Mouse (Mus musculus): Measurements from ENCODE around the gene Mcm3ap. TPM values are rescaled to one million over a fixed set of nuclear protein-coding genes. Genes with fewer than 3 reads are reported as not detected.

Mcm3ap gene
- total RNA-seq (2023), result 10 to 100 TPM; 71.0 to 71.1 TPM

GRCm38 (mm10) chr10:76468203-76469162 is at the start of gene Mcm3ap, which contains the start of gene Ybey:
TSS of gene Mcm3ap (plus strand) at chr10:76468927.
TSS of gene Ybey (minus strand) at chr10:76469114.

GRCm38 (mm10) chr10:76440281-76440680 is 28.4 kb upstream of the Mcm3ap start, which contains the start of gene AC141477.1:
TSS of gene AC141477.1 (minus strand) at chr10:76440444.

DNA sequence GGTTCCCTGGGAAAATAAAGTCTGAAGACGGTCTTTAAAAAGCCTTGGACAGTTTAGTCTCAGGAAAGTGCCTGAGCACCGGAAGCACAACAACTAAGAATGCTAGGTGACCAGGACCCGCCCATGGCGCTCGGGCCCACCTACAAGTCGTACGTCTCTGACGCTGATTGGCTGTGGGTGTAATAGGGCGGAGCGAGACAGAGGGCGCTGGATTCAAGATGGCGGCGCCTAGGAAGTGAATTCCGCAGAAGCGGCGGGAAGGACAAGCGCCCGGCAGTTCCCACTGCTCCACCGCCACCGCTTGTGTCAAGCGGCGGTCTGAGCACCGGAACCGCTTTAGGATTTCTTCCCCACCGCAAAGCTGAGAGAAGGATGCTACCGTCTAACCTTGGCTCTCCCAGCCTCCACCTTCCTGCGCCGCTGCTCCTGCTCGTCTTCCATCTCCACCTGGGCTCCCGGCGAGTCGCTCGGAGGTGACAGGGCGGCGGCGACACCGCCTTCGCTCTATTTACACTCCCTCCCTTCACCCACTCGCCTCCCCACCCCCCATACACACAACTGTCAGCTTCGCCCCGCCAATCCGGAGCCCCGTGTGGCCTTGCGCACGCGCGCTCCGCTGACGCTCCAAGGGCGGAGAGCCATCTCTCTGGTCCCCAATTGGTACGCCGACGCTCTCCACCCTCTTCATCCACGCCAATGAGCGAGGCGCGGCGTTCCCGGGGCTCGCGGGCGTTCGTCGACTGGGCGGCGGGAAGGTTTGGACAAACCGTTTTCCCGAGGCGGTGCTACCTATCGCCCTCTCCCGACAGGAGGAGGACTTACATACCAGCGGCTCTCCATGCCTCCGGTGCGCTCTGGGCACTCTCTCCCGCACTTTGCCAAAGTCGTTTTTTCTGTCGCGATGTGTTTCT is 26.3 kb upstream of the Mcm3ap start, which contains the start of gene Pcnt:
TSS of gene Pcnt (minus strand) at position 609 of the 911 bp plus-strand sequence.

DNA sequence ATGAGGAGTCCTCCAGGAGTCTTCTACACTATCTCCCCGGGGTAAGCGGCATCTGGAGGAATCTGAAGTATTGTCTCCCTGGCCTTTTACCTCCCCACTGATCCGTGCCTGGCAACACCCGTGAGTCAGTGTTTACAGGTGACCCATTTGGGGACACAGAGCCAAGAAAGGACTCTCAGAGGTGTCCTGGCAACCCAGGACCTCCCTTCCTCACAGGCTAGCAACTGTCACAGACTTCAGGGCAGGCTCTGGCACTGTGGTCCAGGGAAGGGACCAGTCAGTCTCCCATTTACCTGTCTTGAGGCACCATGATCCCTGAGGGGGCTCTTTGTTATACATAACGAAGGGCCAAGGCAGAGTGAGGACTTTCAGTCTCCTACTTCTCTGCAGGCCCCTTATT is 19.9 kb upstream of the Mcm3ap start, which contains the start of gene 2610028H24Rik:
TSS of gene 2610028H24Rik (plus strand) at position 231 of the 400 bp plus-strand sequence.

GRCm38 (mm10) chr10:76531375-76531774 is 62.6 kb downstream of the Mcm3ap start, which contains the start of gene Lss:
TSS of gene Lss (plus strand) at chr10:76531588.

DNA sequence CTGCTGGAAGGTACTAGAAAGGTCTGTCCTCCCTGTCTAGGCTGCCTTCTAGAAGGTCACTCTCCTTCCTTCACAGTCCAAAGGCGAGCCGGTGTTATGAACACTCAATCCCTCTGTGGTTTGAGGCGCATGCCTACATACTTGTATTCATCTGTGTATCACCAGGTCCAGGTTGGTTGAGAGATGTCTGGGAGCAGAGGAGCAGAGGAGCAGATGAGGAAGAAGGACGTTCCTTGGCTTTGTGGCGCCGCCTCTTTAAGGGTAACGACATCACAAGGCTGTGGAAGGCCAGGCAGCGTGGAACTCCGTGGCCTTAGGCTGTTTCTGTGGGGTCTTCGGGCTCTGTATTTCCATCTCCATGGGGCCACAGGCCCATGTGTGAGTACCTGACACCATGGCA is 93.2 kb downstream of the Mcm3ap start, which contains the start of gene Spatc1l:
TSS of gene Spatc1l (plus strand) at position 301 of the 400 bp plus-strand sequence.

Other genes with a start within 250 kb of the Mcm3ap start
- 10 to 100 TPM; 11.1 to 13.6 TPM for gene Prmt2, start 231.1 kb upstream of the Mcm3ap start, total RNA-seq (2023)
- gene S100b, start 215.1 kb upstream of the Mcm3ap start, total RNA-seq (2023), result not detected
- gene Dip2a, start 123.6 kb upstream of the Mcm3ap start, total RNA-seq (2023), result 1 to 10 TPM; 7.3 to 9.0 TPM
- 10 to 100 TPM; 14.2 to 26.8 TPM for gene AC141477.1, start 28.5 kb upstream of the Mcm3ap start, total RNA-seq (2023)
- 10 to 100 TPM; 63.0 to 63.8 TPM for gene Pcnt, start 26.1 kb upstream of the Mcm3ap start, total RNA-seq (2023)
- gene 2610028H24Rik, start 19.8 kb upstream of the Mcm3ap start, total RNA-seq (2023), result not detected
- gene Ybey, start 187 bp downstream of the Mcm3ap start, total RNA-seq (2023), result 1 to 10 TPM; 1.8 to 2.0 TPM
- gene Lss, start 62.7 kb downstream of the Mcm3ap start, total RNA-seq (2023), result 10 to 100 TPM; 15.4 to 17.2 TPM
- gene Spatc1l, start 93.3 kb downstream of the Mcm3ap start, total RNA-seq (2023), result not detected
- gene Ftcd, start 106.7 kb downstream of the Mcm3ap start, total RNA-seq (2023), result not detected
- gene Col6a2, start 154.7 kb downstream of the Mcm3ap start, total RNA-seq (2023), result under 1 TPM in 1 of 2 experiments, not detected in 1; 0.15 TPM